Mouse (Mus musculus) lung, postnatal 0 days (tissue): ENCODE measurements at regions not wholly inside any gene's neighbourhood (a gene's known extent, or its start where the extent isn't known, plus 50 kb on each side); places are given as distances from the start of the nearest gene placed in this dataset.

Source experiments
- CTCF ChIP-seq: IDR thresholded peaks from 2 replicates; pipeline ENCODE4 v1.5.1; 2016; ENCODE audit warnings: antibody characterized with exemption, mild to moderate bottlenecking
- EP300 ChIP-seq: IDR thresholded peaks from 2 replicates; pipeline ENCODE4 v1.6.1; 2016; ENCODE audit warnings: antibody characterized with exemption, mild to moderate bottlenecking, control low read depth

GRCm38 (mm10) chr9:113123004-113123692, 584.9 kb downstream of the Pdcd6ip start:
- TF ChIP-seq CTCF: no peak
- no peak for TF ChIP-seq EP300
